Mouse (Mus musculus) bone marrow macrophage, adult 2 months (primary cell): ENCODE measurements around the gene Fkbp4.

Source experiments
- CTCF ChIP-seq: IDR thresholded peaks from 2 replicates; pipeline ENCODE4 v1.5.1; 2012; ENCODE audit warnings: low read depth, mild to moderate bottlenecking, low read length, moderate library complexity
- POLR2A ChIP-seq: IDR thresholded peaks from 2 replicates; pipeline ENCODE4 v1.6.1; 2012; ENCODE audit warnings: mild to moderate bottlenecking, low read depth, low read length, borderline replicate concordance

DNA sequence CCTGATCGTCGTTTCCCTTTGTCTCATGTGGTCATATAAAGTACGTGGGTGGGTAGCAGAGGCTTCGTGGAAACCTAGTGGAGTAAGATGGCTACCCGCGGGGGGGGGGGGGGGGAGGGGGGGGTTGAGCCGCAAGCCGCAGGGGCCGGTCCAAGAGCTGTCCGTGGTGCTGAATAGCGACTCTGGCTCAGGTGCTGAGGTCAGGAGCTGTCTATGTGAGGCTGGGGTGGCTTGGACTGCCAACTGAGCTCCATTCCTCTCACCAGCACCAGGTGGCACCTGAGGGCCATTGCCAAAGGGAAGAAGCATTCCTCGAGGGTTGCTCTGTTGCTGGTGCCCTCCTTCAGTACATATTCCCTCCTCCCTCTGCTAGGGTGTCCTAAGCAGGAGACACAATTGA is 31.0 kb upstream of the Fkbp4 start:
- TF ChIP-seq POLR2A = no peak
- TF ChIP-seq CTCF = no peak
